Mouse (Mus musculus): ENCODE measurements at regions not wholly inside any gene's neighbourhood (a gene's known extent, or its start where the extent isn't known, plus 50 kb on each side); places are given as distances from the start of the nearest gene placed in this dataset.

DNA sequence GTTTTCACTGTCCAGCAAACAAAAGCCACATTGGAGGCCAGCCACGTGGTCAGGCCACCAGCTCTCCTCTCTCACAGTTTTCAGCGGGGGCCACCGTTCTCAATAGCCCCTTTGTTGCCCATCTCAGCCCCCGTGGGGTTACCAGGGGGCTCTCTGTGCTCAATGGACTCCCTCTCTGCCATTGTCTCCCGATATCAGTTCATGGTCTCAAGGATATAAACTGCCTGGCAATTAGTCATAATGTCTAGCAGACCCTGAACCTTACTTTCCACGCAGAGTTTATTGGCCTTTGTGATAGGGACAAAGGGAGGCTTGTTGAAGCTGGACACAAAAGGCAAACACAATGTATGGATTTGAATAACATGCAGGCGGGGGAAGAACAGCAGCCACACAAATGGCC, 345.9 kb upstream of the Maf start:
- TF ChIP-seq POLR2A (IDR thresholded peaks at IDR 0.05; ENCODE audit: borderline replicate concordance, insufficient read depth, low read length) (no peak), CTCF (IDR thresholded peaks at IDR 0.05; ENCODE audit: borderline replicate concordance, insufficient read depth, low read depth, low read length) (no peak)

Measured in cerebellum, adult 2 months (tissue).